Mouse (Mus musculus) heart, postnatal 0 days (tissue): ENCODE results near the gene Med25. TPM values are rescaled to one million over a fixed set of nuclear protein-coding genes. Genes with fewer than 3 reads are reported as not detected.
A peak's percentile ranks its signal among the peaks of the same experiment; 100 is the strongest.

Source experiments
- ATAC-seq: fragments of 200-750 bp; cut with Nextera tagmentation; 2 replicates; pipeline ENCODE4 v1.8.0; 2017; ENCODE audit warnings: low read depth, moderate number of reproducible peaks, moderate library complexity; ENCODE audit not compliant: insufficient read depth
- DNase-seq: peaks from one replicate; pipeline ENCODE4 v3.0.0-alpha.2; 2016; ENCODE audit warnings: low spot score
- H3K27ac ChIP-seq: fragments of 300-500 bp; sonication (generic); 2 replicates; pipeline ENCODE4 v1.5.1; 2014; ENCODE audit warnings: low read depth, mild to moderate bottlenecking
- H3K27me3 ChIP-seq: fragments of 300-500 bp; sonication (generic); 2 replicates; pipeline ENCODE4 v1.6.1; 2014; ENCODE audit warnings: low read length, mixed read lengths; ENCODE audit not compliant: control insufficient read depth, insufficient read depth
- H3K36me3 ChIP-seq: fragments of 300-500 bp; sonication (generic); replicated peaks from 2 replicates; pipeline ENCODE4 v1.6.1; 2014; ENCODE audit warnings: low read length, mixed read lengths; ENCODE audit not compliant: control insufficient read depth, insufficient read depth
- H3K4me1 ChIP-seq: fragments of 300-500 bp; sonication (generic); 2 replicates; pipeline ENCODE4 v1.6.1; 2014; ENCODE audit warnings: antibody characterized with exemption; ENCODE audit not compliant: control insufficient read depth, insufficient read depth
- H3K4me2 ChIP-seq: fragments of 300-500 bp; sonication (generic); 2 replicates; pipeline ENCODE4 v1.6.1; 2014; ENCODE audit warnings: low read depth, mild to moderate bottlenecking, low read length, moderate library complexity
- H3K4me3 ChIP-seq: fragments of 300-500 bp; sonication (generic); 2 replicates; pipeline ENCODE4 v1.5.1; 2014; ENCODE audit warnings: low read depth, low read length
- H3K9ac ChIP-seq: fragments of 300-500 bp; sonication (generic); replicated peaks from 2 replicates; pipeline ENCODE4 v1.6.1; 2014; ENCODE audit warnings: low read depth, low read length, mixed read lengths
- H3K9me3 ChIP-seq: fragments of 300-500 bp; sonication (generic); replicated peaks from 2 replicates; pipeline ENCODE4 v1.6.1; 2016; ENCODE audit warnings: low read length; ENCODE audit not compliant: control insufficient read depth
- CTCF ChIP-seq: IDR thresholded peaks from 2 replicates; pipeline ENCODE4 v1.5.1; 2016; ENCODE audit warnings: antibody characterized with exemption, control low read depth, low read depth
- EP300 ChIP-seq: IDR thresholded peaks from 2 replicates; pipeline ENCODE4 v1.6.1; 2016; ENCODE audit warnings: antibody characterized with exemption, low read depth
- whole genome bisulfite sequencing: fragments of 180-500 bp; shearing (Covaris S2); extraction: QIAGEN DNeasy Blood & Tissue Kit; methylation state at CpG from one replicate; pipeline ENCODE4 v1.1.7; 2014; 5-methylcytosine and 5-hydroxymethylcytosine counted together
- polyA plus RNA-seq: library from polyadenylated mRNA; unstranded; fragments of >200 nt; fragmentation: Nextera tagmentation; extraction: Ambion mirVana; gene quantifications from 2 replicates; pipeline ENCODE4 v1.2.1, GENCODE M21; 2015
- total RNA-seq: library from RNA; depleted of rRNA; stranded (reverse); fragments of >200 nt; gene quantifications from 2 replicates; pipeline ENCODE4 v1.2.3, GENCODE M21; 2014; ENCODE audit warnings: low replicate concordance

Med25 gene
- total and polyA plus RNA-seq, 2 experiments from 2014 or later: 73.3 to 112 TPM

GRCm38 (mm10) chr7:44855036-44855435, 37.5 kb downstream of the Med25 start:
- WGBS: 35% methylated on average over 10 of the region's 10 CpGs
- H3K9me3 ChIP-seq: no peaks in the 10 kb centered on the region
- DNase-seq (no peak), ATAC-seq (no peak)
- H3K4me3 ChIP-seq: peak overlapping the region; percentile 63
- H3K4me2 ChIP-seq: peak overlapping the region; percentile 83
- H3K27me3 ChIP-seq: no peaks in the 10 kb centered on the region
- peak overlapping the region; percentile 79 for H3K9ac ChIP-seq
- H3K4me1 ChIP-seq: peaks cover 30% of the 10 kb centered on the region
- TF ChIP-seq EP300: no peak
- peak overlapping the region; percentile 97 for H3K27ac ChIP-seq
- H3K36me3 ChIP-seq: 0 out of 2 replicates have a peak, but pooled peaks cover 4% of the 10 kb centered on the region

- Histone ChIP-seq H3K4me2 (peak overlapping the region; percentile 83), H3K9me3 (no peaks in the 10 kb centered on the region), H3K27me3 (no peaks in the 10 kb centered on the region), H3K4me3 (peak overlapping the region; percentile 63), H3K36me3 (0 out of 2 replicates have a peak, but pooled peaks cover 4% of the 10 kb centered on the region), H3K4me1 (peaks cover 30% of the 10 kb centered on the region), H3K9ac (peak overlapping the region; percentile 79), H3K27ac (peak overlapping the region; percentile 97)
- peak; percentile 57 for ATAC-seq
- DNase-seq: peak; percentile 79
- TF ChIP-seq EP300 (peak; percentile 59; the same call in 1 of the 2 replicates), CTCF (no peak)
- 2% methylated on average over 43 of the region's 45 CpGs for WGBS
Observed at GRCm38 (mm10) chr7:44854356-44855031, 38.0 kb downstream of the Med25 start.

- Histone ChIP-seq H3K36me3 (0 out of 2 replicates have a peak, but pooled peaks cover 4% of the 10 kb centered on the region), H3K4me2 (peak overlapping the region; percentile 83), H3K4me3 (peak overlapping the region; percentile 63), H3K9me3 (no peaks in the 10 kb centered on the region), H3K9ac (peak overlapping the region; percentile 79), H3K27me3 (no peaks in the 10 kb centered on the region), H3K4me1 (peaks cover 30% of the 10 kb centered on the region), H3K27ac (peak overlapping the region; percentile 97)
- DNase-seq (no peak), ATAC-seq (no peak)
- 25% methylated on average over 26 of the region's 26 CpGs for WGBS
- TF ChIP-seq EP300 (no peak), CTCF (no peak)
Observed at GRCm38 (mm10) chr7:44853596-44854355, 38.7 kb downstream of the Med25 start.

- no peak for DNase-seq
- H3K9me3 ChIP-seq: no peaks in the 10 kb centered on the region
- 0 out of 2 replicates have a peak, but pooled peaks cover 4% of the 10 kb centered on the region for H3K36me3 ChIP-seq
- no peak overlapping the region for H3K27ac ChIP-seq
- TF ChIP-seq CTCF (no peak), EP300 (no peak)
- no peak overlapping the region for H3K4me2 ChIP-seq
- 84% methylated on average over 2 of the region's 2 CpGs for WGBS
- H3K4me3 ChIP-seq: 0 out of 2 replicates have a peak overlapping the region, but pooled peaks have one; percentile 63
- no peaks in the 10 kb centered on the region for H3K27me3 ChIP-seq
- ATAC-seq: no peak
- peaks cover 29% of the 10 kb centered on the region for H3K4me1 ChIP-seq
- no peak overlapping the region for H3K9ac ChIP-seq
Observed at GRCm38 (mm10) chr7:44853065-44853464, 39.4 kb downstream of the Med25 start.

- Histone ChIP-seq H3K9me3 (no peaks in the 10 kb centered on the region), H3K4me2 (no peak overlapping the region), H3K27ac (no peak overlapping the region), H3K9ac (no peak overlapping the region), H3K36me3 (0 out of 2 replicates have a peak, but pooled peaks cover 4% of the 10 kb centered on the region), H3K4me3 (no peak overlapping the region), H3K4me1 (peaks cover 33% of the 10 kb centered on the region), H3K27me3 (no peaks in the 10 kb centered on the region)
- DNase-seq (no peak), ATAC-seq (no peak)
- no peak for TF ChIP-seq EP300
- no peak for TF ChIP-seq CTCF
- 85% methylated on average over 36 of the region's 36 CpGs for WGBS
Observed at GRCm38 (mm10) chr7:44852259-44853027, 40.1 kb downstream of the Med25 start.
